Mouse (Mus musculus) megakaryocyte-erythroid progenitor cell, adult 5-6 weeks (primary cell): ENCODE data around the gene Ric3. TPM values are rescaled to one million over a fixed set of nuclear protein-coding genes. Genes with fewer than 3 reads are reported as not detected.
"Not testable (repeated sequence)": the region's sequence is repeated elsewhere in the genome, so short reads cannot be mapped to it uniquely, and the experiment has no call there.

Experiments used
- ATAC-seq: replicated peaks from 2 replicates; pipeline ENCODE4 v1.8.0; 2016; ENCODE audit warnings: mild to moderate bottlenecking, inconsistent platforms; ENCODE audit not compliant: severe bottlenecking, poor library complexity, low FRiP score, low TSS enrichment
- total RNA-seq, 2 experiments: library from RNA; stranded (forward) in 1 of 2; stranded (reverse) in 1 of 2; fragments of 200-1000, 215-1000 nt in 1 of 2; fragments of >200 nt in 1 of 2; fragmentation: Nextera tagmentation in 1 of 2; gene quantifications; 2 replicates each; pipeline ENCODE4 v1.2.3; 2014 to 2017

Gene Ric3
- 1.2 TPM in 1 of 2 replicates, not detected in the other for total RNA-seq (2014; fragmentation: Nextera tagmentation)
- total RNA-seq (2017) = 0.11 and 0.75 TPM in 2 replicates

DNA sequence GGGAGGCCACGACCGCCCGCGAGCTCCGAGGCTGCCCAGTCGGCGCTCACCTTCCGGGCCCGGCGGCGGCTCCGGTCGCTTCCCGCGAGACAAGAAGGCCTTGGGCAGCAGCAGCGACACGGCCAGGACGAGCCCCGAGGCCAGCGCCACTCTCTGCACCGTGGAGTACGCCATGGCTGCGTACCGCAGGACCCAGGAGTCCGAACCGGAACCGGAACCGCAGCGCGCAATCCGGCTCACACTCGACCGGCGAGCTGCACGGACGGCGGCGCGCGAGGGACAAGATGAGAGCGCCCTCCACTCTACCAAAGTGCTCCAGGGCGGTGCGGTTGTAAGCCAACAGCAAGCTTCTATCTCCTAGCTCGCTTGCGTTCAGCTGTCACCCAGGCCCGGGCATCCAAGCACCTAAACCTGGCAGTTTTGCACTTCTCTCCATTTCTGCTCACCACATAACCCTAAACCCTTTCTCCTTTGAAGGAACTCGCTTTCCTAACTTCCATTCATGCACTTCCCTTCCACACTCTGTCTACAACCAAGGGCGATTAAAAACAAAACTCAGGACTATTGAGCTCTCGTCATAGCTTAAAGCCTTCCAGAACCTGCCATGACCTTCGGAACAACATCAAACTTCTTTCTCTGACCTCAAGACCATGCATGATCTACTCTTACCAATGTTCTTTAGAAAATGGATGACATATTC lies at the start of gene Ric3:
Gene Ric3, minus strand, starts transcription at position 219 of the 700 bp plus-strand sequence.
- ATAC-seq = peak; percentile 19; the same call in 1 of the 2 replicates

DNA sequence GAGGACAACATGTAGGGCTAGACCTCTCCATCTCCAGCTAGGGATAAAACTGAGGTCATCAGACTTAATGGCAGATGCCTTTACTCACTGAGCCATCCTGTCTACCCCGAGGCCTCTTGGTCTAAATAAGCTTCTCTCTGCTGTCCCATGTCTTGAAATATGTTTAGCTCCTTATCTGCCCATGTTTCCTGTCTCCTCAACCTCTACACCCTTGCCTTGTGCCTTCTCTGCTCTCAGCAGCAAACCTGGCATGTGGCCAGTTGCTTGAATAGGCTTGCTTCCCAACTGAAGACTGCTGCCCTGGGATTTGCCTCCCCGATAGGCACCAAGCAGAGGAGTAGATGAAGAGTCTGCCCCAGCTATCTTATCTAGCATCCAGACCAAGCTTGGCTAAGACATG lies 48.4 kb upstream of the Ric3 start:
- peak; percentile 84 for ATAC-seq

DNA sequence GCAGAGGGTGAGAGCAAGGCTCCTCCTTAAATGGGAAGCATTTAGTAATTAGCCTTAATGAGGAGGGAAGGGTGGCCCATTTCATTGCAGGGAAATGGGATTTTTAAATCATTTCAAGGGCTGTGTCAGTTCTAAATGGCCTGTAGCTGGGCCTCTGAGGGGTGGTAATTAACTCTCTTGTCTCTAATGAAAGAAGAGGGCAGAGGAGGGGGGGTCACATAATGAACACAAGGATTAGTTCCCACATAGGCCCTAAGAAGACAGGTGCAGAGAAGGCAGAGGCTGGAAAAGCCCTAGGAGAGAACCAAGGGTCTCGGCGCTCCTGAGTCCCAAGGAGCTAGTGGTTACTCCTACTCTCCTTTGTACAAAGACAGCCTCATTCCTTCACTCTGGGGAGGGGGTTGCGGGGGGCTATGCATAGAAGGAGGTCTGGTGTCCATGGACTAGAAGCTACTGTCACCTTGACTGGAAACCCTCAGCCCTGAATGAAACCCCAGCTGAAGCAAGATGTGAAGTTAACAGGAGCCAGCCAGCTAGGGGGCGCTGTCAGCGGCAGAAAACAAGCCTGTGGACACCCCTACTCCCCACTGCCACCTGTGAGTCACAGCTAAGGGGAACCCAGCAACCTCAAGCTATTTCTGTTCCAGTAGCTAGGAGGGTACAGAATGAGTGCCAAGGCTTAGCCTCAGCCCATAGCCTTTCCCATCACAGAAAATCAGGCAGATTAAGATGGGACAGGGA lies 47.0 kb upstream of the Ric3 start:
- no peak for ATAC-seq

DNA sequence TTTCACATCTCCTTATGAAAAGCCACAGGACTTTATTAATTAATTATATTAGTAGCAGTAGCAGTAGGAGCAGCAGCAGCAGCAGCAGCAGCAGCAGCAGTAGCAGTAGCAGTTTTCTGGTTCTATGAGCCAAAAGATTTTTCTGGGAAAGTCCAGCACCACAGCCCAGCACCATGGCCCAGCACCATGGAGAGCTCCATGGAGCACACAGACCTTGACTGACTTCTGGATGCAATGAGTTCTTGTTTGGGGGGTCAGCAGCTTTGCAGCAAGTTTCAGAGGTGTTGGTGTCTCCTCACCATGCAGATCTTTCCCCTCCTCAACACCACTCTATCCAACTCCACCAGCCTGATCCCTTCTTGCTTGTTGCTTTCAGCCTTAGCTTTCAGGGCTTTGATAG lies 46.3 kb upstream of the Ric3 start:
- peak; percentile 53; the same call in 1 of the 2 replicates for ATAC-seq

DNA sequence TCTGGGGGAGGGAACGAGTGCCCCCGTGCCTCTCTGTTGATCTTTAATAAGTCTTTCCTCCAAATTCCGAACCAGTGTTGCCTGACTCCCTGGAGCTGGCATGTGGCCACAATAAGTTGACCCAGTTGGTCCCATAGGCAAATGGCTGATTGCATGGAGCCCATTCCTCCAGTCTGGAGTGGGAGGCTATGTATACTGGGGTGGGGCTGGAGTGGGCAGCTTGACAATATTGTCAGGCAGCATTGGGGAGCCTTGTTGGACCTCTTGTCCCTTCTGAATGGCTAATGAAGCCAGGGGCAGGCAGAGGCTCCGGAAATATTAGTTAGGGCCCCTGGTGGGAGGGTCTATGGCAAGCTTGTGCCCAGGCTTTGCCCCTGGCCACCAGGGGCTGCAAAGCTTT lies 32.8 kb upstream of the Ric3 start:
- no peak for ATAC-seq

DNA sequence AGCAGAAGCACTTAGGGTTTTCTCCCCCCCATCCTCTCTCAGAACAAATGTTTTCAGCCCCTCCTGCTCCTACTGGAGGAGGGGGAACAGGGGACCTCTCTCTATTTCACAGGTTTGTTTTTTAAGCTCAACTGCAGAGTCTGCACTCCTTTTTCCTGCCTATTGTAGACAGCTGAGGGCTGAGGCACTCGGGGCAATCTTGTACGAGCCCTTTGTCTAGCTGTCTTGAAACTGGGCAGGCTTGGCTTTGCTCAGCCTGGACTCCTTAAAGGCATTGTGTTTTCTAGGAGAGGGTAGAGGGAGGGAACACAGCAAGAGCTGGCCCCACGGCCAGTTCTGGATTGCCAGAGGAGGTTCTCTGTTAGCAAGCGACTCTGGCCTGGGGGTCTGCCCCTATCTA lies 32.4 kb upstream of the Ric3 start:
- ATAC-seq = peak; percentile 31

DNA sequence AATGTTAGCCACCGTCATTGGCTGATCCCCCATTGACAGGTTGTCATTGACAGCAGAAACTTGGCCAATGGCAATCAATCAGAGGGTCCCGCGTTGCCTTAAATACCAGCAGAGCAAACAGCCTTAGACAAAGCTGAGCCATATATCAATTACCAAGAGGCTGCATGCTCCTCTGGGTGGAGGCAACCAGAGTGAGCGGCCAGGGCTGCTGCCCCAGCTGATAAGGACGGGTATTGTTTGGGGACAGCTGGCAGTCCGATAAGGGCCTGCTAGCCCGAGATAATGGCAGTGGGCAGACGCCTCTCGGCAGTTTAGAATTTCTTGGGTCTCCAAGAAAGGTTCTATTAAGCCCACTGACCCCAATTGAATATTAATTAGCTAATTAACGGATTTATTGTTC lies 31.8 kb upstream of the Ric3 start:
- peak; percentile 90 for ATAC-seq

DNA sequence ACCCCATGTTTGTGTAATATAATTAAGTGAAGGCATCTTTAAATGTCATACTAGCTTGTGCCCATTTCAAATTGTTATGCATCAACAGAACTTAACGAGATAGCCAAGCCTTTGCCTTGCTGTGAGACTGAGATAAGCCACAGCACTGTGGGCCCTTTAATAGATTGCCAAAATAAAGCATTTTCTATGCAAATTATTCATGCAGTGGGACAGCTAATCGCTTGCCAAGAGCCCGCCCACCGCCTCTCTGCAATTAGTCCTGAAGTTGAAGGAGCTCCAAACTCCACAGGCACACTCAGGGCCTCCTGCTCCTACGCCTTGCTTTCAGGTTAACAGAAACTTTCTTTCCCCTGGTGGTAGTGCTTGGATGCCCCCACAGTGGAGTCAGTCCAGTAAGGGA lies 27.9 kb upstream of the Ric3 start:
- ATAC-seq = peak; percentile 74

DNA sequence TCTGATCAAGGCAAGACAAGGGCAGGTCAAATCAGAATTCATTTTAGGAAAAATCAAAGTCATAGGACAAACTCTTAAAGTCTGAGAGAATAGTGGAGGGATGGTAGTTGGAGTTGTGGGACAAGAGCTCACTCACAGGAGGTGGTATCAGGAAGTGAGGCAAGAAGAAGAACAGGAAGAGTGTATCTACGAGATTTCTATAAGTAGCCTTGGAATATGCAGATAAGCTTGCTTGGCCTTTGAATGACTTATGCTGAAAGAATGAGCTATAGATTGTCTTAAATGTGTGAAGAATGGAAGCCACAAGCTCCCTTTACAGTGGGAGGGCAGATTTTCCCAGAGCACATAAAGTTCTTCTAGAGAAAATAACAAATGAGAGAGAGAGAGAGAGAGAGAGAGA lies 21.8 kb upstream of the Ric3 start:
- ATAC-seq = no peak

DNA sequence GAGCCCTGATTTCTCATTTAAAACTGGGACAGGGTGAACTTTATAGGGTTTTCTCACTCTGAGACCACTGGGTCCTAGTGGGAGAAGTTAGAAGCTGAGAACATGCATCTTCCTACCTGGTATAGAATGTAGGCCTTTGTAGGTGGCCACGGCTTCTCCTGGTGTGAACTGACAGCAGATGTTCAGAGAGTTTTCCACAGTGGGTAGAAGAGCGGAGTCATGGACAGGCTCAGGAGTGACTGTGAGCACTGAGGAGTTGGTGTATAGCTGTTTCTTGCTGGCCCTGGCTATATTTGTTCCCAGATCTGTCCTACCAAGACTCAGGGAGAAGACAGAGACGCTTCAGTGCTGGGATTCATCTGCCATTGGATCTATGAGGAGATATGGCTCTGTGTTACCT lies 18.0 kb upstream of the Ric3 start:
- ATAC-seq = no peak

DNA sequence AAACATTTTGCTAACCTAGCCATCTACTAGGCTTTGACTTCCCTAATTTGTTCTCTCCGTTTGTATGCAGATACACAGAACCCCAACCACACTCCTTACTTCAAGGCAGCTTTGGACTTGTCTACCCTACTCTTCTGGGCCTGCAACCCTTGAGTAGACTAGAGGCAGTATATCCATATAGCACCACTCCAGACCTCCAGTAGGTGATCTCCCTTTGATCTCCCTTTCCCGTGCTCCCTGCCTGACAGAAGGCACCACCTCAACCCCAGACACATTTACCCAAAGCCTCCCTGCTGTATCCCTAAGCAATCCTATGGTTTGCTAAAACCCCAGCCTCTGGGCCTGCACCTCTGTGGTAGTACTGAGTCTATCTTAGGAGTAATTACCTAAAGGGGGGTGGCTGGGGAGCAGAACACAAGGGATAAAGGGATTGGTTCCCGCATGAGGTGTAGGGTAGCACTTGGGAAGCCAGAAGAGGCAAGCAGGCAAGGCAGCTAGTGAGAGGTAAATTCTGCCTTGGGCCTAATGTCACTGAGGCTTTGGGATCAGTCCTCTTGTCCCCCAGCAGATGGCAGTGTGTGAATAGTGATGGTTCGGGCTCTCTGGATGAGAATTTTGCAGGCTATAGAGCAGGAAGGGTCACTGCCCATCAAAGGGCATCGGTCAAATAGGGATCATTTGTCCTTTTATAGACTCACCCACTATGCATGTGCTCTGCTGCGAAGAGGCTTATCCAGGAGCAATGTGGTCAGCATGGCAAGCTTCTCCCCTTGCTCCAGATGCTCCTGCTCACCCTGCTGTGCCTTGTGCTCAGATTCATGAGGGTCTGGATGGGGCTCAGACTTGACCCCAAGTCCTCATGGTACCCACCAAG lies 15.3 kb upstream of the Ric3 start:
- ATAC-seq = peak; percentile 91

DNA sequence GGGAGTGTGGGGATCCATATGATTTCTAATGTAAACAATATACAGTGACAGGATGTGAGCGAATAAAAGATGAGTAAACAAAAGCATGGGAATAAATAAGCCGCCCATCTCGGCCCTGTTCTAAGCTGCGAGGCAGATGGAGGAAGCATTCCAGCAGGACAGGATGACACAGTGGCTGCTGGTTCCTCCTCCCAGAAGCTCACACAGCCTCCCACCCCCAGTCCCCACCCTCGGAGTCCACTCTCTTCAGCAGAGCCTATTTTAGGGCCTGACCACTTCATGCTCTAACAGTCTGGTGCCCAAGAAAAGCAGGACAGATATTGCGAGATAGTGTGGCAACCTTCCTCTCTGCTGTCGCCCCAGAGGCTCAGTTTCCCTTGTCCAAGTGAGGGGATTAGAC lies 14.1 kb upstream of the Ric3 start:
- no peak for ATAC-seq

DNA sequence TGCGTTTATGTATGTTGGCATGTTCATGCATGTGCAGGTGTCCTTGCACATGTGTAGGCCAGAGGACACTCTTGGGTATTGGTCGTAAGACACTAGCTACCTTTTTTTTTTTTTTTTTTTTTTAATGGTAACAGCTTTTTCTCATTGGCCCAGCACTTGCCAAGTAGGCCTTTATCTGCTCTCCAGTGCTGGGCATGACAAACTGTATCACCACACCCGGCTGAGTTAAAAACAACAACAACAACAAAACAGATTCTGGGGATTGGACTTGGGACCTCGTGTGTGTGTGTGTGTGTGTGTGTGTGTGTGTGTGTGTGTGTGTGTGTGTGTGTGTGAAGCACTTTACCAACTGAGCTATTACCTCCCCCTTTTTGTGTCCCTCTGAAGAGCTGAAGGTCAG lies 13.5 kb upstream of the Ric3 start:
- ATAC-seq = no peak

DNA sequence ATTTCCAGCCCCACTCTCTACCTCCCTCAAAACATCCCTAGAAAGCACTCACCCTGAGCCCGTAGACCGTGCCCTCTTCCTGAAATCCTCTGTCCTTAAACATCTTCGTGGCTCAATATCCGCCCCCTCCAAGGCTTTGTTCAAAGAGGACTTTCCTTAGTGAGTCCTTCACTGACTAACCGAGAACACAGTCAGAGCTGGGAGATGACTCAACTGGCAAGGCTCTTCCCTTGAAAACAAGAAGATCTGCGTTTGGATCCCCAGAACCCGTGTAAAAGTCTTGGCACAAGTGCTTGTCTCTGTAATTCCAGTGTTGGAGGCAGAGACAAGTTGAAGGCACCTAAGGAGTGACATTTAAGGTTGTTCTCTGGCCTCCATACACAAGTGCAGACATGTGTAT lies 11.2 kb upstream of the Ric3 start:
- no peak for ATAC-seq

DNA sequence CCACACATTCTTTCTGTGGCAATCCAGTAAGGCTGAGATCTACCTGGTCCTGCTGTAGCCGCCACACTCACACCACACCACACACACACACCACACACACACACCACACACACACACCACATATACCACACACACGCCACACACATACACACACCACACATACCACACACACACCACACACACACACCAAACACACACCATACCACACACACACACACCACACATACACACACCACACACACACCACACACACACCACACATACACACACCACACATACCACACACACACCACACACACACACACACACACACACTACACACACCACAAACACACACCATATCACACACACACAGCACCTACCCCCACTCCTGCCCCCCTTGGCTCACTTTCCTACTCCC lies 8.2 kb upstream of the Ric3 start:
- not testable (repeated sequence) for ATAC-seq

DNA sequence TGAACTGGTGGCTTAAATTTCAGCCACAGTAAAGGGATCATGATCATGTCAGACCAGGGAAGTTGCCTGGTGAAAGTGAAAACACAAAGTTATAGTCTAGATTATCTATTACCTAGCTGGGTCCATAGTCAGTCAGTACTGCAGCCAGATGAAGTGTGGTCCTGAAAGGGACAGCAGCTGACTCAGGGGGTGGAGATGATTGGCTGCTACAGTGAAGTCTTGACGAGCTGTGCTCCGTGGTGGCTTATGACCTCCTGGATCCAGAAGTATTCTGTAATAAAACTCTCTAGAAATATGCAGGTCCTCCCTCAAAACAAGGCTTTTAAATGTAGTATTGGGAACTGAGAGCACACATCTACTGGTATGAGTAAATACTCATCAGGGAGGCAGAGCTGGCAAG lies 3.8 kb upstream of the Ric3 start:
- ATAC-seq = peak; percentile 73

DNA sequence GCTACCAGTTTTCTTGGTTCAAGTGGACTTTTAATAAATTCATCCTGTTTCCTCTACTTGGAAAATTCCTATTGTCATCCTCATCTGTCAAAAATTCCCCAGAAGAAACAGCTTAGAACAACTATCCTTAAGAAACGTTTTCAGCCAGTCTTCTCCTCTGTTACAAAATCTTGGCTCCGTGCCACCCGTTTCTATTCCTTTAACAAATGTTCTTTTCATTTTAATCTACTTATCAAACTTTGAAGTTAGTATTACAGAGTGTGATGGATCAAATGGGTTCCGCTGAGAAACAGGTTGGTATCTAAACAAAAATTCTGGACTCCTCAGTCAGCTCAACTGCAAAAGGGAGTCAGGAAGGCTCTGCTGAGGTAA lies 668 bp upstream of the Ric3 start:
- ATAC-seq = no peak

DNA sequence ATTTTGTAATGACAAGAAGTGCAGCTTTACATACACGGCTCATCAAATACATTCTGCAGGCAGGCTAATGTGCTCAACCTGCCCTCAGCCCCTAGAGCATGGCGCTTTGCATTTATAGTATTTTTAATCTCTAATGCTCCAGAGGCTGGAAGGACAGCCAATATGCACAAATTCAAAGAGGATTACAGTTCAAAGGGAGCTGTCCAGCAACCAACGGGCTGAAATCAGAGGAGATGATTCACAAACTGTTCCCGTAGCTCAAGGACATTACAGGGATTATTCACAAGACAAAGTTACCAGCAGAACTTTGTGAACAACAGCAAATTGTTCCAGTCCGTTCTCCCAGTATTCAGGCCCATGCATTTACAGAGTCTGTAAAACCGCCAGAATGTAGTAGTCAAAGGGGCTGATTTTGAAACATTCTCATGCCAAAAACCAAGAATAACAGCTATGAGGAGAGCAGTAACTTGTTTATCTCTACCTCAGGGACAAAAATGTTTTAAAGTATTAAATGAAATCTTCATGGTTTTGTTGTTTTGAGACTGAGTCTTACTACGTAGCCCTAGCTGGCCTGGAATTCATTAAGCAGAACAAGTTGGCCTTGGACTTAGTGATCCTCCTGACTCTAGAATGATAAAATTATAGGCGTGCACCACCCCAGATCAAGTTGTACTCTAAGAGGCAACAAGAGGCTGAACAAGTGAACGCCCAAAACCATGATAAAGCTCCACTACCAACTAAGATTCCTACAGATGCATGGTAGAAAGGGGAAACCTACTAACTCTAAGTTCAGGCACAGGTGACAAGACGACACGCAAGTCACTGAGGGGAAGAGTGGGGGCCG lies 640 bp downstream of the Ric3 start:
- ATAC-seq = peak; percentile 56

DNA sequence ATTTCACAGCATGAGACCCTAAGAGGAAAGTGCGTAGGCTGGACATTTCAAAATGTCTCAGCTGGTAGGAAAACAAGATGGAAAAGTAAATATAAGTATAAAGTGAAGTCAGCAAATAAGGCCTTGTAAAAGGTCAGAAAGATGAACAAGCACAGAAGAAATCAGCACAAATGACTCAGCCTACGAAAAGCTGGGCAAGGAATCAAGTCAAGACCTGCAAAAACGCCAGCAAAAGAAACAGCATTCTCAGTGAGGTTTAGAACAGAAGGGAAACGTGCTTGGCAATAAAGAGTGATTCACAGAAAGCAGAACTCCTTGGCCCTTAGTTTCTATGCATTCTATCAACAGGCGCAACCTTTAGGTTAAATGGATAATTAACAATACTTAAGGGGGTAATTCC lies 10.8 kb downstream of the Ric3 start:
- ATAC-seq = no peak
